Mouse (Mus musculus) heart, embryonic 11.5 days (tissue): Measurements from ENCODE around the gene Nap1l3. TPM values are rescaled to one million over a fixed set of nuclear protein-coding genes. Genes with fewer than 3 reads are reported as not detected.

ENCODE experiments used
- ATAC-seq: fragments of 200-750 bp; cut with Nextera tagmentation; replicated peaks from 2 replicates; pipeline ENCODE4 v1.8.0; 2017; ENCODE audit warnings: moderate library complexity; ENCODE audit not compliant: insufficient number of reproducible peaks, low FRiP score, low TSS enrichment
- H3K27ac ChIP-seq: fragments of 300-500 bp; sonication (generic); 2 replicates; pipeline ENCODE4 v1.5.1; 2014; ENCODE audit warnings: mild to moderate bottlenecking, low read depth, low read length
- H3K27me3 ChIP-seq: fragments of 300-500 bp; sonication (generic); 2 replicates; pipeline ENCODE4 v1.6.1; 2014; ENCODE audit warnings: mild to moderate bottlenecking, low read length, mixed read lengths; ENCODE audit not compliant: control insufficient read depth, insufficient read depth
- H3K36me3 ChIP-seq: fragments of 300-500 bp; sonication (generic); 2 replicates; pipeline ENCODE4 v1.6.1; 2014; ENCODE audit warnings: mild to moderate bottlenecking, low read length, moderate library complexity, mixed read lengths; ENCODE audit not compliant: control insufficient read depth, insufficient read depth
- H3K4me1 ChIP-seq: fragments of 300-500 bp; sonication (generic); 2 replicates; pipeline ENCODE4 v1.6.1; 2014; ENCODE audit warnings: low read length; ENCODE audit not compliant: control insufficient read depth, insufficient read depth
- H3K4me2 ChIP-seq: fragments of 300-500 bp; sonication (generic); 2 replicates; pipeline ENCODE4 v1.6.1; 2014; ENCODE audit warnings: mild to moderate bottlenecking, moderate library complexity
- H3K4me3 ChIP-seq: fragments of 300-500 bp; sonication (generic); 2 replicates; pipeline ENCODE4 v1.5.1; 2014; ENCODE audit warnings: low read depth, low read length
- H3K9ac ChIP-seq: fragments of 300-500 bp; sonication (generic); 2 replicates; pipeline ENCODE4 v1.6.1; 2014; ENCODE audit warnings: mild to moderate bottlenecking, low read depth, low read length, moderate library complexity
- H3K9me3 ChIP-seq: fragments of 300-500 bp; sonication (generic); replicated peaks from 2 replicates; pipeline ENCODE4 v1.6.1; 2016; ENCODE audit warnings: low read length; ENCODE audit not compliant: control insufficient read depth
- WGBS: fragments of 180-500 bp; shearing (Covaris S2); extraction: QIAGEN DNeasy Blood & Tissue Kit; methylation state at CpG from one replicate; pipeline ENCODE4 v1.1.7; 2014; ENCODE audit not compliant: insufficient replicate concordance; 5-methylcytosine and 5-hydroxymethylcytosine counted together
- polyA plus RNA-seq: library from polyadenylated mRNA; unstranded; fragments of >200 nt; fragmentation: Nextera tagmentation; extraction: Ambion mirVana; gene quantifications from 2 replicates; pipeline ENCODE4 v1.2.1, GENCODE M21; 2014

Nap1l3 gene
- 3.4 and 5.3 TPM in 2 replicates for polyA plus RNA-seq

GRCm38 (mm10) chrX:122396781-122397581 lies at the start of gene Nap1l3:
TSS of gene Nap1l3 (minus strand) at chrX:122397401.
- H3K27me3 ChIP-seq: no peaks in the 10 kb centered on the region
- no peaks in the 10 kb centered on the region for H3K36me3 ChIP-seq
- no peaks in the 10 kb centered on the region for H3K4me1 ChIP-seq
- peak within 1 kb of the TSS; percentile 57 for H3K4me2 ChIP-seq
- ATAC-seq: peak; percentile 93
- no peaks in the 10 kb centered on the region for H3K9me3 ChIP-seq
- H3K27ac ChIP-seq: no peak within 1 kb of the TSS; the same call in 1 of the 2 replicates
- H3K4me3 ChIP-seq: peak within 1 kb of the TSS; percentile 59
- WGBS: 3% methylated on average over 32 of the region's 39 CpGs
- H3K9ac ChIP-seq: peak within 1 kb of the TSS; percentile 62

GRCm38 (mm10) chrX:122397652-122398051 lies 451 bp upstream of the Nap1l3 start:
- Histone ChIP-seq H3K4me2 (peak overlapping the region; percentile 57), H3K9ac (no peak overlapping the region), H3K27me3 (no peaks in the 10 kb centered on the region), H3K36me3 (no peaks in the 10 kb centered on the region), H3K9me3 (no peaks in the 10 kb centered on the region), H3K27ac (no peak overlapping the region), H3K4me3 (peak overlapping the region; percentile 59), H3K4me1 (no peaks in the 10 kb centered on the region)
- ATAC-seq: no peak
- WGBS: 23% methylated on average over 8 of the region's 8 CpGs
